ENCODE assay signal across 8 mouse cellular contexts in genomic region chr1:171222238-171223155, GRCm38 (mm10). TPM values are rescaled to one million over a fixed set of nuclear protein-coding genes. Genes with fewer than 3 reads are reported as not detected.
DNase-seq lines count a peak whose midpoint lies in the region; ATAC-seq and TF ChIP-seq lines count a peak whose summit lies in the region.

Tomm40l (minus strand) TSS chr1:171222514.

- H3K4me1 ChIP-seq in G1E (ENCODE audit: insufficient read depth, low read depth, low read length): peaks cover 18% of the 10 kb centered on the region
- peaks cover 13% of the 10 kb centered on the region for H3K4me1 ChIP-seq in forebrain, embryonic 16.5 days (replicated peaks; ENCODE audit: control insufficient read depth, insufficient read depth, low read length)
- peaks cover 6% of the 10 kb centered on the region; the same call in 1 of the 2 replicates for H3K4me1 ChIP-seq in lung, embryonic 14.5 days (ENCODE audit: insufficient read depth)
- peaks cover 14% of the 10 kb centered on the region for H3K4me1 ChIP-seq in olfactory bulb, adult 2 months (ENCODE audit: control insufficient read depth, insufficient read depth, low read length)
- H3K4me1 ChIP-seq in thymus, adult 2 months (replicated peaks; ENCODE audit: control insufficient read depth, insufficient read depth, low read length): peaks cover 13% of the 10 kb centered on the region

- H3K27me3 ChIP-seq in G1E (ENCODE audit: insufficient read depth, low read length): peaks cover 3% of the 10 kb centered on the region; the same call in 1 of the 2 replicates
- no peaks in the 10 kb centered on the region for H3K27me3 ChIP-seq in forebrain, embryonic 16.5 days (replicated peaks; ENCODE audit: control insufficient read depth, insufficient read depth, low read length)
- no peaks in the 10 kb centered on the region for H3K27me3 ChIP-seq in lung, embryonic 14.5 days (ENCODE audit: insufficient read depth, low read length)
- H3K27me3 ChIP-seq in thymus, adult 2 months (ENCODE audit: control insufficient read depth, insufficient read depth, low read length): no peaks in the 10 kb centered on the region

- peak; percentile 97 for DNase-seq in G1E (ENCODE audit: low spot score)
- DNase-seq in cerebellum, adult 18-20 months: peak; percentile 88 to 96
- DNase-seq in heart, postnatal 36 days: peak; percentile 86 to 88
- DNase-seq in layer of hippocampus, adult 2 months (ENCODE audit: low spot score in 2 of 2): peak; percentile 89 to 99
- peak; percentile 99 for DNase-seq in lung, embryonic 14.5 days
- peak; percentile 86 for DNase-seq in thymus, adult 2 months

- ATAC-seq in G1E (ENCODE audit: extremely low read depth, insufficient number of reproducible peaks, low FRiP score, poor library complexity, severe bottlenecking): peak; percentile 98
- peak; percentile 96 for ATAC-seq in forebrain, embryonic 16.5 days
- ATAC-seq in lung, embryonic 14.5 days (ENCODE audit: insufficient read depth): peak; percentile 99

- no peak for TF ChIP-seq CTCF in G1E (IDR thresholded peaks at IDR 0.05; ENCODE audit: low read depth, low read length)
- TF ChIP-seq CTCF in layer of hippocampus, adult 2 months (conservative IDR thresholded peaks at IDR 0.05): peak; percentile 84
- TF ChIP-seq CTCF in lung, embryonic 14.5 days (IDR thresholded peaks at IDR 0.05; ENCODE audit: low read depth): peak; percentile 71
- no peak; the same call in 1 of the 2 replicates for TF ChIP-seq CTCF in olfactory bulb, adult 2 months (IDR thresholded peaks at IDR 0.05; ENCODE audit: insufficient read depth, low read depth, low read length)
- peak; percentile 44; the same call in 1 of the 2 replicates for TF ChIP-seq CTCF in thymus, adult 2 months (IDR thresholded peaks at IDR 0.05; ENCODE audit: borderline replicate concordance, control insufficient read depth, extremely low read depth, insufficient read depth, low read length, poor library complexity)

- H3K4me2 ChIP-seq in forebrain, embryonic 16.5 days (ENCODE audit: low read length): peak within 1 kb of the TSS; percentile 80
- peak within 1 kb of the TSS; percentile 91 for H3K4me2 ChIP-seq in lung, embryonic 14.5 days

- H3K9me3 ChIP-seq in G1E (replicated peaks): no peaks in the 10 kb centered on the region
- H3K9me3 ChIP-seq in forebrain, embryonic 16.5 days (ENCODE audit: control insufficient read depth, low read length): no peaks in the 10 kb centered on the region
- no peaks in the 10 kb centered on the region for H3K9me3 ChIP-seq in lung, embryonic 14.5 days (ENCODE audit: low read depth, low read length)

- H3K4me3 ChIP-seq in G1E (ENCODE audit: low read depth, low read length): peak within 1 kb of the TSS; percentile 72
- peak within 1 kb of the TSS; percentile 54 for H3K4me3 ChIP-seq in forebrain, embryonic 16.5 days (replicated peaks; ENCODE audit: low read length)
- H3K4me3 ChIP-seq in layer of hippocampus, adult 2 months: peak within 1 kb of the TSS; percentile 70
- H3K4me3 ChIP-seq in lung, embryonic 14.5 days (ENCODE audit: low read depth, low read length): peak within 1 kb of the TSS; percentile 61
- H3K4me3 ChIP-seq in olfactory bulb, adult 2 months (ENCODE audit: insufficient read depth, low read depth, low read length): peak within 1 kb of the TSS; percentile 59
- H3K4me3 ChIP-seq in thymus, adult 2 months (ENCODE audit: control insufficient read depth, insufficient read depth, low read length): peak within 1 kb of the TSS; percentile 67

- WGBS in forebrain, embryonic 16.5 days: 1% methylated on average over 28 of the region's 28 CpGs
- WGBS in lung, embryonic 14.5 days: under 1% methylated on average over 28 of the region's 28 CpGs
- WGBS in olfactory bulb, adult 2 months: under 1% methylated on average over 28 of the region's 28 CpGs
- 4% methylated on average over 28 of the region's 28 CpGs for WGBS in thymus, adult 2 months

- H3K9ac ChIP-seq in forebrain, embryonic 16.5 days (replicated peaks; ENCODE audit: low read depth, low read length): peak within 1 kb of the TSS; percentile 55
- H3K9ac ChIP-seq in lung, embryonic 14.5 days: peak within 1 kb of the TSS; percentile 59

- H3K27ac ChIP-seq in forebrain, embryonic 16.5 days (ENCODE audit: low read length): peak within 1 kb of the TSS; percentile 5
- peak within 1 kb of the TSS; percentile 90 for H3K27ac ChIP-seq in layer of hippocampus, adult 2 months
- peak within 1 kb of the TSS; percentile 94 for H3K27ac ChIP-seq in lung, embryonic 14.5 days (ENCODE audit: low read depth)
- peak within 1 kb of the TSS; percentile 68; the same call in 1 of the 2 replicates for H3K27ac ChIP-seq in olfactory bulb, adult 2 months (ENCODE audit: insufficient read depth, low read depth, low read length)
- H3K27ac ChIP-seq in thymus, adult 2 months (ENCODE audit: control insufficient read depth, insufficient read depth, low read length): peak within 1 kb of the TSS; percentile 66; the same call in 1 of the 2 replicates

- H3K36me3 ChIP-seq in G1E (replicated peaks): peaks cover 35% of the 10 kb centered on the region
- peaks cover 3% of the 10 kb centered on the region; the same call in 1 of the 2 replicates for H3K36me3 ChIP-seq in forebrain, embryonic 16.5 days (ENCODE audit: control insufficient read depth, insufficient read depth)
- peaks cover 24% of the 10 kb centered on the region for H3K36me3 ChIP-seq in lung, embryonic 14.5 days (ENCODE audit: insufficient read depth)
- H3K36me3 ChIP-seq in thymus, adult 2 months (ENCODE audit: control insufficient read depth, insufficient read depth, low read length): no peaks in the 10 kb centered on the region

- TF ChIP-seq POLR2A in olfactory bulb, adult 2 months (IDR thresholded peaks at IDR 0.05; ENCODE audit: insufficient read depth, low read depth, low read length): no peak
- peak; percentile 54 for TF ChIP-seq POLR2A in thymus, adult 2 months (IDR thresholded peaks at IDR 0.05; ENCODE audit: control insufficient read depth, extremely low read depth, insufficient read depth, low read length, poor library complexity)

- intact Hi-C loops in heart, postnatal 36 days (cut with DNase I): loop anchor here (2.0 kb wide), 3 partner anchors 24 to 64 kb away; partner anchors contain the start of gene Usp21

RNA-seq across cellular contexts. Expression of gene Tomm40l, which starts in this region (rescaled TPM):
- total RNA-seq in G1E (2014; fragmentation: Nextera tagmentation): 9.7 and 13.7 TPM in 2 replicates
- 19.2 and 26.4 TPM in 2 replicates for total RNA-seq in G1E (2017)
- 31.9 and 35.8 TPM in 2 replicates for polyA plus RNA-seq in G1E (2012)
- 47.7 and 54.8 TPM in 2 replicates for polyA plus RNA-seq in forebrain, embryonic 16.5 days (2015; fragmentation: Nextera tagmentation; extraction: Ambion mirVana)
- 10 to 100 TPM; 81.8 to 82.7 TPM for total RNA-seq in heart, postnatal 36 days (2021)
- 10 to 100 TPM; 70.8 to 76.7 TPM for total RNA-seq in layer of hippocampus, adult 2 months (2021)
- 33.7 and 37.9 TPM in 2 replicates for polyA plus RNA-seq in lung, embryonic 14.5 days (2014; fragmentation: Nextera tagmentation; extraction: Ambion mirVana)
- not detected in 2 replicates for polyA plus RNA-seq in olfactory bulb, adult 2 months (2012; ENCODE audit: insufficient read depth, insufficient read length, low replicate concordance, missing spikeins)
- 34.7 and 34.9 TPM in 2 replicates for polyA plus RNA-seq in thymus, adult 2 months (2012; rRNA removed)

Comparison
In these comparisons a context has a peak if more than half of its experiments do, and no peak if none do; other contexts are left out.
1. Peak in every context shown above with its lines: DNase-seq, ATAC-seq, H3K4me3 ChIP-seq and H3K27ac ChIP-seq.
2. CTCF ChIP-seq: peak in layer of hippocampus, adult 2 months (single experiment), lung, embryonic 14.5 days (single experiment) and thymus, adult 2 months (single experiment); none in G1E (single experiment) and olfactory bulb, adult 2 months (single experiment).
3. H3K27ac ChIP-seq: peak in every context shown above with its lines; median percentile 94 in lung, embryonic 14.5 days; 90 in layer of hippocampus, adult 2 months; 68 in olfactory bulb, adult 2 months; 66 in thymus, adult 2 months; 5 in forebrain, embryonic 16.5 days.